Mouse (Mus musculus) spleen, adult 2 months (tissue): ENCODE measurements at regions not wholly inside any gene's neighbourhood (a gene's known extent, or its start where the extent isn't known, plus 50 kb on each side); places are given as distances from the start of the nearest gene placed in this dataset.

ENCODE experiments used
- DNase-seq, 2 experiments: peaks; one replicate each; pipeline versions ENCODE4 v3.0.0 to v3.0.0-alpha.2; 2012 to 2021; ENCODE audit warnings: low spot score in 2 of 2, low read depth in 1 of 2
- H3K27ac ChIP-seq: fragments of 200-500 bp; 2 replicates; pipeline ENCODE4 v1.5.1; 2012; ENCODE audit warnings: low read length, inconsistent platforms; ENCODE audit not compliant: insufficient read depth
- H3K27me3 ChIP-seq: fragments of 200-500 bp; 2 replicates; pipeline ENCODE4 v1.6.1; 2012; ENCODE audit warnings: mild to moderate bottlenecking, moderate library complexity, low read length, inconsistent platforms; ENCODE audit not compliant: control insufficient read depth, insufficient read depth
- H3K36me3 ChIP-seq: fragments of 200-500 bp; 2 replicates; pipeline ENCODE4 v1.6.1; 2012; ENCODE audit warnings: mild to moderate bottlenecking, low read length, inconsistent platforms; ENCODE audit not compliant: control insufficient read depth, insufficient read depth
- H3K4me1 ChIP-seq: fragments of 200-500 bp; 2 replicates; pipeline ENCODE4 v1.6.1; 2011; ENCODE audit warnings: inconsistent platforms; ENCODE audit not compliant: control insufficient read depth, insufficient read depth, insufficient read length
- H3K4me3 ChIP-seq: fragments of 200-500 bp; 2 replicates; pipeline ENCODE4 v1.5.1; 2011; ENCODE audit warnings: mild to moderate bottlenecking, inconsistent platforms; ENCODE audit not compliant: insufficient read depth, insufficient read length; ENCODE audit errors: extremely low read depth
- CTCF ChIP-seq: fragments of 200-500 bp; IDR thresholded peaks from 2 replicates; pipeline ENCODE4 v1.5.1; 2011; ENCODE audit warnings: mild to moderate bottlenecking, inconsistent platforms; ENCODE audit not compliant: insufficient read depth, insufficient read length, insufficient replicate concordance; ENCODE audit errors: extremely low read depth
- POLR2A ChIP-seq: fragments of 200-500 bp; IDR thresholded peaks from 2 replicates; pipeline ENCODE4 v1.6.1; 2011; ENCODE audit warnings: low read depth, low read length, inconsistent platforms
- WGBS: fragments of 180-500 bp; shearing (Covaris S2); methylation state at CpG from one replicate; pipeline ENCODE4 v1.1.7; 2018; 5-methylcytosine and 5-hydroxymethylcytosine counted together

- Histone ChIP-seq H3K27me3 (no peaks in the 10 kb centered on the region), H3K27ac (no peak overlapping the region), H3K36me3 (no peaks in the 10 kb centered on the region), H3K4me3 (no peak overlapping the region), H3K4me1 (no peaks in the 10 kb centered on the region)
- TF ChIP-seq CTCF (no peak), POLR2A (no peak)
- DNase-seq, result no peak
- 85% methylated on average over 2 of the region's 2 CpGs for whole genome bisulfite sequencing
These were observed 257.4 kb downstream of the 4933412E24Rik start for GRCm38 (mm10) chr15:59758971-59759370.

DNA sequence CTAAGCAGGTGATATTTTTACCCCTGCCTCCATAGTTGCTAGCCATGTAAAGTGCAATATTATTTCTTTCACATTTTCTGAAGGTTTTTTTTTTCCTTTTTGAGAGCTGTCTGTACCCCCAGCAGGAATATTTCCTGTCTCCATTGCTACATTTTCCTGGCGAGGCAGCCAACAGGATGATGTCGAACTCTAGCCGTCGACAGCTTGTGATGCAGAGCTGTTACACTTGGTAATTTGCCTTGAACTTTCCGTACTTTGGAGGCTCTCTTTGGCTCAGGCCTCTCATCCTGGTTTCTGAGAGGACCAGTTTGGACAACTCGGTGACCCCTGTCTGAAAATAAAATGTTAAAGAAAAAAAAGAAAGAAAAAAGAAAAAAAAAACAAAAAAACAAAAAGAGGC is 260.3 kb downstream of the 4933412E24Rik start:
- Histone ChIP-seq H3K36me3 (no peaks in the 10 kb centered on the region), H3K27me3 (no peaks in the 10 kb centered on the region), H3K4me1 (peaks cover 2% of the 10 kb centered on the region; the same call in 1 of the 2 replicates), H3K4me3 (no peak overlapping the region), H3K27ac (no peak overlapping the region)
- TF ChIP-seq POLR2A (no peak), CTCF (no peak)
- 81% methylated on average over 6 of the region's 6 CpGs for WGBS
- DNase-seq, result no peak

DNA sequence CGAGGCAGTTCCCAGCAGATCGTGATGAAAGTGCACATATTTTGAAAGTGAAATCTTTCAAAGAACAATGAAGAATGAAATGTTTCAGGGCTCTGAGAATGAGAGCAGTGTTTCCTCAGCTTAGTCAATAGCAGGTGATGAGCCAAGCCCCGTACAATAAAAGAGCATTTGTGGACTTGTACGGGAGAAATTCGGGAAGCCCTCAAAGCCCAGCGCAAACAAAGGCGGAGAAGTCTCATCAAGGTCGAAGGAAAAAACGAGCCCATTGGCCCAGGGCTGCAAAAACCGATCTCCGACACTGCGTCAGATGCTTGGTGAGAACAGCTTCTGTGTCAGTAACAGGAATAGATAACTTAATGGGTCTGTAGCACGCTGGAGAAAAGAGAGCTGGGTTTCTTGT is 261.5 kb downstream of the 4933412E24Rik start:
- peaks cover 2% of the 10 kb centered on the region; the same call in 1 of the 2 replicates for H3K4me1 ChIP-seq
- no peaks in the 10 kb centered on the region for H3K27me3 ChIP-seq
- DNase-seq, result no peak
- H3K36me3 ChIP-seq, result no peaks in the 10 kb centered on the region
- no peak overlapping the region for H3K4me3 ChIP-seq
- TF ChIP-seq POLR2A (no peak), CTCF (no peak)
- H3K27ac ChIP-seq, result no peak overlapping the region
- 87% methylated on average over 13 of the region's 13 CpGs for WGBS

- no peak overlapping the region for H3K27ac ChIP-seq
- TF ChIP-seq POLR2A (no peak), CTCF (no peak)
- no peaks in the 10 kb centered on the region for H3K36me3 ChIP-seq
- H3K4me1 ChIP-seq, result peaks cover 2% of the 10 kb centered on the region; the same call in 1 of the 2 replicates
- 90% methylated on average over 1 of the region's 1 CpGs for WGBS
- no peak for DNase-seq
- no peaks in the 10 kb centered on the region for H3K27me3 ChIP-seq
- H3K4me3 ChIP-seq, result no peak overlapping the region
These were observed 264.1 kb downstream of the 4933412E24Rik start for GRCm38 (mm10) chr15:59752277-59752676.

GRCm38 (mm10) chr15:59746290-59746689 is 270.1 kb downstream of the 4933412E24Rik start:
- DNase-seq, result no peak
- TF ChIP-seq POLR2A (no peak), CTCF (no peak)
- WGBS, result 93% methylated on average over 9 of the region's 9 CpGs
- no peaks in the 10 kb centered on the region for H3K4me1 ChIP-seq
- no peaks in the 10 kb centered on the region for H3K36me3 ChIP-seq
- no peaks in the 10 kb centered on the region for H3K27me3 ChIP-seq
- no peak overlapping the region for H3K4me3 ChIP-seq
- no peak overlapping the region for H3K27ac ChIP-seq

GRCm38 (mm10) chr15:59744411-59744931 is 271.9 kb downstream of the 4933412E24Rik start:
- no peak for TF ChIP-seq CTCF
- no peak for TF ChIP-seq POLR2A
- no peak for DNase-seq
- Histone ChIP-seq H3K27me3 (no peaks in the 10 kb centered on the region), H3K36me3 (no peaks in the 10 kb centered on the region), H3K27ac (no peak overlapping the region), H3K4me1 (no peaks in the 10 kb centered on the region), H3K4me3 (no peak overlapping the region)
- WGBS, result 51% methylated on average over 5 of the region's 5 CpGs

DNA sequence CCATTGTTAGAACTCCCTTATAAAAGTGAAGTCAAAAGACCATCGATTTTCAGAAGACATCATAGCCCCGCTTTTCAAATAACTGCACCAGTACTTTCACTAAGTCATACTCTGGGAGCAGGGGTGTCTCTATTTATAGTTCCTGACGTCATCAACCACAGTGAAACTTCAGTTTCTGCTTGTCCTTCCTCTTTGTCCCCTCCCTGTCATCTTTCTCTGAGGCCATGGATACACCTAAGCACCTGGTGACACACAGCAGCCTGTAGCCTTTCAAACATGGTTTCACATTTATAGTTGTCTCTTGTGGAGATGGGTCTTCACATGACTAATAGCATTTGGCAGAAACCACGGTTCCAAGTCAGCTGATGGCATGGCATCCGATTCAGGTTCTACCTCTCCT is 277.2 kb downstream of the 4933412E24Rik start:
- TF ChIP-seq POLR2A (no peak), CTCF (no peak)
- Histone ChIP-seq H3K27me3 (no peaks in the 10 kb centered on the region), H3K4me1 (no peaks in the 10 kb centered on the region), H3K4me3 (no peak overlapping the region), H3K27ac (no peak overlapping the region), H3K36me3 (no peaks in the 10 kb centered on the region)
- WGBS, result 8% methylated on average over 5 of the region's 5 CpGs
- DNase-seq, result peak in 1 of 2 experiments; percentile 69
